Mouse (Mus musculus) T-cell, adult 2 months (primary cell): ENCODE measurements around the gene Ptpn12.

Experiments used
- DNase-seq: peaks from one replicate; pipeline ENCODE4 v3.0.0; 2022; ENCODE audit warnings: low spot score

Gene Ptpn12

GRCm38 (mm10) chr5:21030226-21030625 is 25.5 kb downstream of the Ptpn12 start:
- DNase-seq = no peak

GRCm38 (mm10) chr5:21017075-21017474 is 38.6 kb downstream of the Ptpn12 start:
- DNase-seq = no peak

DNA sequence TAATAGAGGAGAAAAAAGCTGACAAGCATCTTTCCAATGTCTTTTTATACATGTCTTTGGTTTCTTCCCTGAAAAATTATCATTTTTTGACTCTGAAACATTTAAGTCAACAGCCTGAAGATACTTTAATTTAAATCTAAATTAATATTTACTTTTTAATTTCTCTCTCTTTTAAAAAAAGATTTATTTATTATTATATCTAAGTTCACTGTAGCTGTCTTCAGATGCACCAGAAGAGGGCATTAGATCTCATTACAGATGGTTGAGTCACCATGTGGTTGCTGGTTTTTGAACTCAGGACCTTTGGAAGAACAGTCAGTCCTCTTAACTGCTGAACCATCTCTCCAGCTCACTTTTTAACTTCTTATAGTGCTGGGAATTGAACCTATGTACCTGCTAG is 44.8 kb downstream of the Ptpn12 start:
- DNase-seq = no peak

DNA sequence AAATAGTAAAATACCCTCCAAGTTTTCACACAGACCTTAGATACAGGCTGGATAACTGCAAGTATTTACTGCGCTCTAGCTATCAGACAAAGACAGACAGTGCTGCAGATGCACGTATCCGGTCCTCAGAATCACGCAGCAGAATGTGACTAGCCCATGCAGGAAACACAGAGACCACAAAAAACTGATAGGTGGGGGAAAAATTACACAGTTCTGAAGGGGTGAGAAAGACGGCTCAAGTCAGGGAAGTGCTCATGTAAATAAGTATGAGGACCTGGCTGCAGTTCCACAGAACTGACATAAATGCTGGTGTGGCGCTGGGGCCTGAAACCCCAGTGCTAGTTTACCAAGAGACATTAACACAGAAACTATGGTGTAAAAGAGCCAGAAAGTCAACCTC is 53.0 kb downstream of the Ptpn12 start:
- DNase-seq = peak; percentile 83

DNA sequence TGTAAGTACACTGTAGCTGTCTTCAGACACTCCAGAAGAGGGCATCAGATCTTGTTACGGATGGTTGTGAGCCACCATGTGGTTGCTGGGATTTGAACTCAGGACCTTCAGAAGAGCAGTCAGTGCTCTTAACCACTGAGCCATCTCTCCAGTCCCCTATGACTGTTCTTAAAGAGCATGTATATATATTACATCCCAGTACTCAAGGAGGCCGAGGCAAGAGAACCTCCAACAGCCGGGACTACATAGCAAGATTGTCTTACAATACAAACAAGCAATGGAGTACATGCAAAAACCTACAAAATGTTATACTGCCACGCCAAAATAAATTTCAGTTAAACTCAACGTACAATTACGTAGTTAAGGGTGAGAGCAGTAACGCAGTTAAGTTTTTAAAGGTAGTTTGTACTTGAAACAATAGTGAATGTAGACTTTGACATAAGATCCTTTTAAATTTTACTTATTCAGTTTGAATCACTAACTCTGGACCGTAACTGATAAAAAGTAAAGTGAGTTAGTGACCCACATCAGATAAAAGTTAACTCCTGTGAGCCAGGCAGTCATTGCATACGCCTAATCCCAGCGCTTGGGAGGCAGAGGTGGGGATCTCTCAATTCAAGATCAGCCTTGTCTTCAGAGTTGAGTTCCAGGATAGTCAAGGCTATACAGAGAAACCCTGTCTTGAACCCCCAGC is 53.9 kb downstream of the Ptpn12 start:
- DNase-seq = no peak

DNA sequence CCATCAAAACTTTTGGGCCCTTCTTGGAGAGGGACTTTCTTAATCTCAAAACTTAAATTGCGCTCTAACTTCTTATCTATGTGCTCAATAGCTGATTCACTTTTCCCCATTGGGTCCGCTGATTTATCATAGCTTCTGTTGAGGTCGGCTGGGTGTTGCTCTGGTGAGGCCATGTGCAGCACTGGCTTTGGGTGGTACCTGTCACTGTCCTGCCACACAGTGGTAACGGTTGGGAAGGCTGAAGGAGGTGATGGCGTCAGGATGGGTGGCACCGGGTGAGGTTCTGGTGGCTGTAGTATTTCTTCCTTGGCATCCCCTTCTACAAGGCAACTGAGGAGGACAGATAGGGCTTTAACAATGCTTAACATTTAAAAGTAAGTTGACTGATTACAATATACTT is 57.3 kb downstream of the Ptpn12 start:
- DNase-seq = no peak

DNA sequence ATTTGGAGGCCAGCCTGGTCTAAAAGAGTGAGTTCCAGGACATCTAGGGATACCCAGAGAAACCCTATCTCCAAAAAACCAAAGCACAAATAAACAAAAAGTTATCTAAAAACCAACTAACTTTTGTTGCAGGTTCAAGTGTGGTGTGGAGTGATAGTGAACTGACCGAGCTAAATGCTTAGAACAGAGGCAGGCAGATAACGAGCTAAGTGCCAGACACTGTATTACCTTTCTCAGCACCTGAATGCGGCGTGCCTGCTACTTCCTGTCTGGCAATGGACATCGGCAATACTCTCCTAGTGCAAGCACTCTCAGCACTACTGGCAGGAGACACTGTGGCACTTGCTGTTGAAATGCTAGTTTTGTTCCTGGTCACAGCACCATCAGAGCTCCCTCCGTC is 58.2 kb downstream of the Ptpn12 start:
- no peak for DNase-seq

- DNase-seq = no peak
Measured at GRCm38 (mm10) chr5:20990062-20990809, 65.5 kb downstream of the Ptpn12 start.

GRCm38 (mm10) chr5:20986271-20986670 is 69.4 kb downstream of the Ptpn12 start:
- no peak for DNase-seq

- DNase-seq = no peak
Measured at GRCm38 (mm10) chr5:20983505-20983904, 72.2 kb downstream of the Ptpn12 start.

DNA sequence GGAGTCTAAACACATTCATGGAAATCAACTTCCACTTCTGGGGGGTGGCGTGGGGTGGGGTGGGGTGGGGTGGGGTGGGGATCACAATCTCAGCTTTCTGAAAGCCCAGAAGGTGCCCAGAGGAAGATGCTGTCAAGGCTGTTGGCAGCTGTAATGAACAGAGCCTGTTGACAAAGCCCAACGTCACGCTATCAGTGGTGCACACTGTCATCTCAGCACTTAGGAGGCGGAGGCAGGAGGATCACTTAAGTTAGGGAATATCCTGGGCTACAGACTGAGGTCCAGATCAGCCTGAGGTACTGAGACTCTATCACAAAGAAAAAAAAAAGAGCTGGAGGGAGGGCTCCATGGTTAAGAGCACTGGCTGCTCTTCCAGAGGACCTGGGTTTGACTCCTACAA is 81.0 kb downstream of the Ptpn12 start:
- DNase-seq = no peak

DNA sequence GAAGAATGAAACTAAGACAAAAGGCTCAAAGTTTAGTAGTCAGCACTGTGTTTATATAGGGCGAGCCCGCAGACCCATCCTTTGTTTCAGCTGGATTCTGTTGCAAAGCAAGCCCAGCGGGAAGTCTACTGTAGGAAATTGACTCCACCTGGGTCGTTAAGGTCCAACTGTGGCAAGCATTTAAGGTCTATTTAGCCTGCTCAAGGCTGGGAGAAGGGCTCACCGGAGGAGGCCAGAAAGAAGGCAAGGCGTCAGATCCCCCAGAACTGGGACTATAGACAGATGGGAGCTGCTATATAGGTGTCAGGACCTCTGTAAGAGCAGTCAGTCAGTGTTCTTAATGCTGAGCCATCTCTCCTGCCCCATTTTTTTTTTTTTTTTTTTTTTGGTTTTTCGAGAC is 81.7 kb downstream of the Ptpn12 start:
- no peak for DNase-seq

- DNase-seq = no peak
Measured at GRCm38 (mm10) chr5:20973069-20973468, 82.6 kb downstream of the Ptpn12 start.

GRCm38 (mm10) chr5:20968963-20969362 is 86.7 kb downstream of the Ptpn12 start:
- DNase-seq = peak; percentile 72

- DNase-seq = no peak
Measured at GRCm38 (mm10) chr5:20968493-20968892, 87.2 kb downstream of the Ptpn12 start.

DNA sequence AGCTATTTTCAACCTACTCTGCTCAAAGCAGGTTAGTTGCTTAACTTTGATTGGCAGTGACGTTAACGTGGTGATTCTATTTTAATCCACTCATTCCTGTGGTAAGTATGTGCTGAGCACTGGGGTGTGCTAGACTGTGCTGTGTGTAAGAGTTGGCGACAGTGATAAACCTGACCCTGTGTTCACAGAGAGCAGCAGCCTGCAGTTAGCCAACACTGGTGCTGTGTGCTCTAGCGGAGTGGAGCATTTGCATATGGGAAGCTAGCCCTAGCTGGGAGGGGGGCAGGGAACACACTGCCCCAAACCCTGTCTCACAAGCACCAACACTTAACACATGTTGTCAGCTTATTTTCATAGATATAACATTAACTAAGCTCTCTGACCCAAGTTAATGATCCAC is 87.8 kb downstream of the Ptpn12 start:
- DNase-seq = no peak

DNA sequence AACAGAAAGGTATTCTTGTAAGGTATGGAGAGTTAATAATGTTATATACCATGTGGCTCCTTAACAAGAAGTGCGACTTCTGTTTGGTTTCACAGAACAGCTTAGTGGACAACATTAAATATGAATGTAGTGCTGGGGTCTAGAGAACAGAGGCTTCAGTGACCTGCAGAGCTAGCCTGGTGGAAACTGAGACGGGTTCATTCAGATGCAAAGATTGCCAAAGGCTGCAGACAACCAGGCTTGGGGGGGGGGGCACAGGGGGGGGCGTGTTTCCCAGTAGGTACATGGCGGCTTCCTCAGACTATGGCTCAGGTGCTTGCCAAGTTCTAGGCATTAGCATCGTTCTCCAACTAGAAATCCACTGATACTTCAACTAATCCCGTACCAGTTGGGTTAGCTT is 91.3 kb downstream of the Ptpn12 start:
- no peak for DNase-seq

- DNase-seq = no peak
Measured at GRCm38 (mm10) chr5:20963295-20963694, 92.4 kb downstream of the Ptpn12 start.

DNA sequence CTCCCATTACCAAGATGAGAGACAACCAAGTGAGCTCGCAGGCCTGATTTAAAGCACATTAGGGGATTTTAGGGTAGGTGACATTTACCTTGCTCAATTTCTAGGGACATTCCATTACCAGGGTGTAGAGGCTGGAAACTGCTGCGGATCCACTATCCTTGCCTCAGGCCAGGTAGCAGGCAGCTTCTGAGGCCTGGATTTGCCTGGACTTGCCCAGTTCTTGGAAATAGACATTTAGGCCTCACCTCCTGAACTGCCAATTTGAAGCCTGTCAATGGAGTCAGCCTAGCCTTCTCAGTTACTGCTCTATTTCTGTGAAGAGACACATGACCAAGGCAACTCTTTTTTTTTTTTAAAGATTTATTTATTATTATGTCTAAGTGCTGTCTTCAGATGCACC is 94.8 kb downstream of the Ptpn12 start:
- no peak for DNase-seq

DNA sequence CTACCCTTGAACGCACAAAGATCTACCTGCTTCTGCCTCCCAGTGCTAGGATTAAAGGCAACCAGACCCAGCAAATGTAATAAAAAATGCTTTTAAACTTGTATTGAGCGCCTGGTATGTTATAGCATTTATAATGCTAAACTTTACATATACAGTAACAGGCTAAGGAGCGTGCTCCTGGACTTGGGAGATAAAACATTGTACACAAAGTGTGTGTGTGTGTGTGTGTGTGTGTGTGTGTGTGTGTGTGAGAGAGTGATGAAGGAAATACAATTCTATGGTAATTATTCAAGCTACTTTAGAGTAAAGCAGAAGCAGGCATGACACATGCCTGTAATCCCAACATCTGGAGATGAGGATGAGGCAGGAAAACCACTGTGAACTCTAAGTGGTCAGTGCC is 99.4 kb downstream of the Ptpn12 start, which contains the start of gene Rsbn1l:
Gene Rsbn1l, minus strand, starts transcription at position 101 of the 400 bp plus-strand sequence.
- DNase-seq = no peak

DNA sequence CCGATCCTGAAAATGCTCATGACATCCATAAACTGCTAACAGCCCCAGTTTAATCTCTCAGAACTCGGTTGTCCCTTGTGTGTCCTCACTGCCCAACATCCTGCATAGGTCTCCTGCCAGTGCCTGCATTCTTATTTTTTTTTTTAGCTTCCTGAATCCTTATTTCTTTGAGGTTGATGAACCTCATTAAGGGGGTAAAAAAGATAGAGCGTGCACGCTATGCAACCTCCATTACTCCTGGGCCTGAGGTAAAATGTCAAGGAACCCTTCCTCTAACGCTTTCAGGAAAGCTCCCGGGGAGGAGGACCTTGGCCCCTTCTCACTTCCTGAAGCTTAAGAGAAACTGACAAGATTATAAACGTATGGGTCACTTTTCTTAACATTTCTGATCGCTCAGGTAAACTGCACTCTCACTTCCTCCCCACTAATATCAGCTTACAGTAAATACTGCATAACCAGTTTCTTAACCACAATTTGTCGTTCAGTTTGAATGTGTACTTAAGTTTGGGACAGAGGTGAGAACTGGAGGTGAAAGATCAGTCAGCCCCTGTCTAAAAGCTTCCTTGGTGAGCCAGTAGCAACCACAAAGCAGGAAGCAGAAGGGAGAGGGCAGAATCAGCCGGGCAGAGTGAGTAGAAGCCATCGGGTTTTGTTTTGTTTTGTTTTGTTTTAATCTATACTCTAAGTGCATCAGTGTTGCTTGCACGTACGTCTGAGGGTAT is 100.4 kb downstream of the Ptpn12 start:
- peak; percentile 73 for DNase-seq

DNA sequence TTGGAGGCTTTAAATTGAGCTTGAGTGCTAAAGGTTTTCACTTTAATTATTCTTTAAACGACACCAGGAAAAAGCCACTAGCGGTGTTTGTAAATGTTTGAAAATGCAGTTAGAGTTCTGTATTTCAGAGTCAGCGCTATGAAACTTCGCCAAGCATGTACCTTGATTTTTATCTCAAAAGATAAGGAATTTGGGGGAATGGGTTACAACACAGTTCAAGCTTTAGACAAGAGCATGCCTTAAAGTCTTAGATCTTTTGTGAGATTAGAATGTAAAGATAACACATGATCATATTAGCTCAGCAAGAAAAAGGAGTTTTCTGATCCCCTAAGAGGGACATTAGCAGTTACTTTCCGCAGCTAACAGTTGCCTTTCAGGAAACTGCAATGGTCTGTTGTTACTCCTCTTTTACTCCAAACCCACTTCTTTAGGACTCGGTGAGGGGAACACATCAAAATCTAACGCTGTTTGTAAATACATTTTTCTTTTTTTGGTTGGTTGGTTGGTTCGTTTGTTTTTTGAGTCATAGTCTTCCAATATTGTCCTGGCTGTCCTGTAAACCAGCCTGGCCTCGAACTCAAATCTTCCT is 103.3 kb downstream of the Ptpn12 start:
- no peak for DNase-seq
